Mouse (Mus musculus): ENCODE results near the gene Tdrd6.

Gene Tdrd6

DNA sequence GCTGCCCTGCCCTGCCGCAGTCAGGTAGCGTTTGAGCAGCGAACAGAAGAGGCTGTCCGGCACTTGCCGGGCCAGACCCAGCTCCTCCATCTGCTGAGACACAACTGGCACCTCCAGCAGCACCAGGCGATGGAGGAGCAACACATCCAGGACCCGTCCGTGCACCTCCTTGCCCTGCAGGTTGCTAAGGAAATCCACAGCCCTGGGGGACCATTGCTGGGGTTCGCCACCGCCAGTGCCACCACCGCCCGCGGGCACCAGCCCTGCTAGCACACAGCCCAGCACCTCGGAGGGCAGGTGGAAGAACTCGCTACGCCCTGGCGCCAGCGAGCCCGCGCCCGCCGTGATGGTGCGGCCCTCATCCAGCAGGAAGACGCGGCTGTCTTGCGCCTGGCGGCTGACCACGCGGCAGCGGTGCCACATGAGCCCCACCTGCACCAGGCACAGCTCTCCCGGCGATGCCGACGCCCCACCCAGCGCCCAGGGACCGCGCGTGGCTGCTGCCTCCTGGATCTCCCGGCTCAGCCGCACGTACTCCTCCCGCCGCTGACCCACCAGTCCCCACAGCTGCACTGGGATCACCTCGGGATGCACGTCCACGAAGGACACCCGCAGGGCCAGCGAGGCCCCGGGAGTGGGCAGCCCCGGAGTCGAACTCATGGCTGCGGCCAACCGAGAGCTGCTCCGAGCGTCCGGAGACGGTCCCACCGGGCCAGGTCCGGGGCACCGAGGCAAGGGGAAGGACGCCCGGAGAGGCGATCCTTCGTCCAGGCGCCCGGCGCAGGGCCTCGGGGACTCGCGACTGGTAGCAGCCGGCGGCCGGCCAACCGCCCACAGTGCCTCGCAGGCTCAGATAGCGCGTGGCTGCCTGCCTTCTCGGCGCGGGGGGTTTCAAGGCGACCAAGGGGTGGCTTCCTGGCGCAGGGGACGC is at the start of gene Tdrd6:
TSS of gene Tdrd6 (minus strand) at position 804 of the 931 bp plus-strand sequence.
- in situ Hi-C loops (cut with MboI, MseI): loop anchor here (5.0 kb wide), 1 partner anchor 362 kb away; no protein-coding TSS in a partner anchor

- in situ Hi-C loops (cut with MboI, MseI): no loop called here
These were observed 47.2 kb upstream of the Tdrd6 start for GRCm38 (mm10) chr17:43677317-43677716.

DNA sequence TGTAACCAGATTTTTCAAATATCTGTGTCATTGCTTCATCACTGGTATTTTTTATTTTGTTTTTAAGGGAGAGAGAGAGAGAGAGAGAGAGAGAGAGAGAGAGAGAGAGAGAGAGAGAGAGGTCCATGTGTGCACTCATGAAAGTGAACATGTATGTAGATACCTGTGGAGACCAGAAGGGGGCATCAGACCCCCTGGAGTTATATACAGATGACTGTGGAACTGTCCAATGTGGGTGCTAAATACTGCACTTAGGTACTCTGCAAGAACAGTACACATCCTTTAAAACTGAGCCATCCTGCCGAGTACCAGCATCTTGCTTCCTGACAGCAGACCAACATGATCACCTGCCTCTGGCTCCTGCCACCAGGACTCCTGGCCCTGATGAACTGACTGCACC is 46.1 kb upstream of the Tdrd6 start:
- in situ Hi-C loops (cut with MboI, MseI): no loop called here

DNA sequence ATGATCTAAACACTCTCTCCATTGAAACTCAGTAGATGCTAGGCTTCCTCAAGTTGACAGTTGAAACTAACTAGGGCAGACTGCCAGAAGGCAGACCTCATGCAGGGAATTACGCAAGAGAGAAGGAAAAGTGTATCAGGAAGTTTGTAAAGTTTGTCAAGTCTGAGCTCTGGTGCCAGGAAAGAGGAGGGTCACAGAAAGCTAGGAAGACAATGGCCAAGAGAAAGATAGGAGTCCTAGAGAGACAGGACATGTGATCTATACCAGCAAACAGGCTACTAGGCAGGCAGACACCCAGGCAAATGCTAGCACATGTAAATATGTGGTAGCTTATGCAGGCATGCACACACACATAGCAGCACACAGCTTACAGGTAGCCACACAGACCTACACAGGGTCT is 45.1 kb upstream of the Tdrd6 start:
- in situ Hi-C loops (cut with MboI, MseI): no loop called here

GRCm38 (mm10) chr17:43671907-43672306 is 41.8 kb upstream of the Tdrd6 start:
- in situ Hi-C loops (cut with MboI, MseI): no loop called here

DNA sequence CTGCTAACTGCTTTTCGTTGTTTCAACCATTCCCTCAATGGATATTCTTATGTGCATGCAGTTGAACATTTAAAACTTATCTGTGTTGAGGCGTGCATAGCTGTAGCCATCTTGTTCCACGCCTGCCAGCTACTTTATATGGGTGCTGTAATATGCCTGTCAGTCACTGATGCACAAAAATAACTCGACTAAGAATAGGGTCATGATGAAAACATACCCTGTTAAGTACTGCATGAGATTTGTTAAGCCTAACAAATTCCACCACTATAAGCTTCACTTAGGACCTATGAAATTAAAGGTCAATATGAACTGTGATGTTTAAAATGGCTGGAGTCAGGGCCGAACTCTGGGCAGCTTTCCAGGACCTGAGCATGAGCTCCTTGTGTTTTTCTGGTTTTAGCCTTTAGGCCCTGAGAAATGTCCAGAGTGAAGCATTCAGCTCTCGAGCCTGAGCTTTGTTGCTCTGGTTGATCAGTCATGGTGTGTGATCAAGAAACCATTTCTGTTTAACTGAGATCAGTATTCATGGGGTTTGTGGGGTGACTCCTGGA is 39.1 kb upstream of the Tdrd6 start:
- in situ Hi-C loops (cut with MboI, MseI): no loop called here

DNA sequence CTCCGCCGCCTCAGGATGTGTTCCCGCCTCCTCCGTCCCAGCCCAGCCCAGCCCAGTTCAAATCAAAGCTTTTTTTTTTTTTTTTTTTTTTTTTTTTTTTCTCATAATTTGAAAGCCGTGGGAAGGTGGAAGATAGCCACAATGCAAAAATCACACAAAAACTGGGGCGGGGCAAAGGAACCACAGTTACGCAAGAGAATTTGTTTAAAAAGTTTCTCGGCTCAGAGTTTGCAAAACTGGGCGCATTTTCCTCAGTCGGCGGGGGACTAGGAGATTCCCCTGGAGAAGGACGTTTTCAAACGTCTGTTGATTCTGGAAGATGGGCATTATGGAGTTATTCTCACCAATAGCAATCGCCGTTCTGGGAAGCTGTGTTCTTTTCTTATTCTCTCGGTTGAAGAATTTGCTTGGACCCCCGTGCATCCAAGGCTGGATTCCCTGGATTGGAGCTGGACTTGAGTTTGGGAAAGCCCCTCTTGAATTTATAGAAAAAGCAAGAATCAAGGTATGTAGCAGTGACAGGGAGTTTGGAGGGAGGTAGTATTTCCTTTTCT is 37.3 kb upstream of the Tdrd6 start, which contains the start of gene Cyp39a1:
TSS of gene Cyp39a1 (plus strand) at position 136 of the 554 bp plus-strand sequence.
- in situ Hi-C loops (cut with MboI, MseI): no loop called here

DNA sequence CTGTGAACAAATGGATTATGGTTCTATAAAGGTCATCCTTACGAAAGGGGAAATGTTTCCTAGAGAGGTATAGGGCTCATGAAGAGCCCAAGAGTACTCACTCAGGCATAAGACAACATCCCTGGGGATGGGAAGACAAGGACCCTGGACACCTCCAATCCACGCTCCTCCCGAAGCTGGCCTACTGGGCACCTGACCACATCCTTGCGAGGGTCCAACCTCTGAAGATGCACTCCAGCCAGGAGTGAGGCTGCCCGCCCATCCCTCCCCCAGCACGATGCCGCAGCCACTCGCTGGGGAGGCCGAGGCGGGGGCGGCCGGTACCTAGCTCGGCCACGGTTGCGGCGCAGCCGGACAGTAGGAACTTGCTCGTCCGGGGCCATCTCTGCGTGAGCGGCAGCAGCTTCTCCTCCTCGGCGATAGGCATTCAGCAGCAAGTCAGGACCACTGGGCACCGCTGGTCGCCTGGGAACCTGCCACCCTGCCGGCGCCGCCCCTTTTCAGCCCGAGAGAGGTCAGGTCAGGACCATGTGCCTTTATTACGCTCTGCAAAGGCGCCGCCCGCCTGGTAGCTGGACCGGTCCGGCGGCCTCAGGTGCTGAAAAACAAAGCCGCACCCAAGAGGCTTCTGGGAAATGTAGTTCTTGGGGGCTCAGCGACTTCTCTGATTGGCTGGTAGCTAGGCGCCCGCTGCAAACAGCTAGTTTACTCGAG is 36.6 kb upstream of the Tdrd6 start, which contains the start of gene Slc25a27:
TSS of gene Slc25a27 (minus strand) at position 639 of the 714 bp plus-strand sequence.
- in situ Hi-C loops (cut with MboI, MseI): no loop called here

GRCm38 (mm10) chr17:43651314-43652046 is 21.4 kb upstream of the Tdrd6 start:
- in situ Hi-C loops (cut with MboI, MseI): no loop called here

GRCm38 (mm10) chr17:43649641-43650436 is 19.7 kb upstream of the Tdrd6 start:
- in situ Hi-C loops (cut with MboI, MseI): no loop called here

DNA sequence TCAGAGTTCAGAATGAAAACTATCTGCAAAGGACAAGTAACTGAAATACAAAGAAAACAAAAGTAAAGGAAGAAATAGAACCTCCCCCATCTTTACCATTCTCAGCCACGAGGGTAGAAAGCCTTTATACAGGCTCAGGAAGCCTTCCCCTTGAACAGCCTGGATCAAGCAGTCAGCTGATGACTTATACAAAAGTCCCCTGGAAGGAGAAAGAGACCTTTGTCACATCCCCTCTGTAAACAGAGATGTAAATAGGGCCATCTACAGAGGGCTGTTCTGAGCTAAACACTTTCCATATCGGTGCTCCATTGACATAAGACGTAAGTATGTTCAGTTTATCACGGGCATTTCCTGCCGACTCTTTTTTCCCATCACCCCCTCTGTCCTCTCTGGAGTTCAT is 16.8 kb upstream of the Tdrd6 start:
- in situ Hi-C loops (cut with MboI, MseI): no loop called here

DNA sequence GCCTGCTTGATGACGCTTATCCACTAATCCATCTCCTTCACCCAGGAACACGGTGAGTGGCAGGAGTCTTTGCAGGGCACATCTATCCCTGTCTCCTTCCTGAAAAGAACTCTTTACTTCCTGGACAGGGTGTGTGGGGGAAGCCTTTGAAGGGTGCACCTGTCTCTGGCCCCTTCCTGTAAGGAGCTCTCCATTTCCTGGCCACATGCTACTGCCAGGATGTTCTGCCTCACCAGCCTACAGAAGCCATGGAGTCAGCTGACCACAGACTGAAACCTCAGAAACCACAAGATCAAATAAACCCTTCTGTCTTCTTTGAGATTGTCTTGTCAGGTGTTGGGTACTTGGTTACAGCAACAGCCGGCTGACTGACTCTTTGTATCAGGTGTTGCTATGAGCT is 15.0 kb upstream of the Tdrd6 start:
- in situ Hi-C loops (cut with MboI, MseI): no loop called here

DNA sequence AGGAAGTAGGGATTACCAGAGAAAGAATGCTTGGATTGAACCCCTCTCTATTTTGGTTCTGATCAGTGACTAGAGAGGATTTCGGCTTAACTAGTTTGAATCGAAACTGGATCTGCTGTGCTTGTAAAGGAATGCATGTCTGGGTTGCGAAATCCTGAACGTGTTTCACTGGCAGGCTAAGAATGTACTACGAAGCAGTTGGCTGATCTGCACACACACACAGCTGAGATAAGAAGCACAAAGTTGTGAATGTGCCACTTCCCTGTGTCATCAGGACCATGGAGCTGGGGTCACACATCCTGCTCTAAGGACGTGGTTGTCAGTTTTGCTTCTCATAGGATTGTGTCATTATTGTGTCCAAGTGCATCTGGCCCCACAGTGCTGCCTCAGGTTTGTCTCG is 14.3 kb upstream of the Tdrd6 start:
- in situ Hi-C loops (cut with MboI, MseI): no loop called here

- in situ Hi-C loops (cut with MboI, MseI): no loop called here
These were observed 13.1 kb upstream of the Tdrd6 start for GRCm38 (mm10) chr17:43643191-43643590.

DNA sequence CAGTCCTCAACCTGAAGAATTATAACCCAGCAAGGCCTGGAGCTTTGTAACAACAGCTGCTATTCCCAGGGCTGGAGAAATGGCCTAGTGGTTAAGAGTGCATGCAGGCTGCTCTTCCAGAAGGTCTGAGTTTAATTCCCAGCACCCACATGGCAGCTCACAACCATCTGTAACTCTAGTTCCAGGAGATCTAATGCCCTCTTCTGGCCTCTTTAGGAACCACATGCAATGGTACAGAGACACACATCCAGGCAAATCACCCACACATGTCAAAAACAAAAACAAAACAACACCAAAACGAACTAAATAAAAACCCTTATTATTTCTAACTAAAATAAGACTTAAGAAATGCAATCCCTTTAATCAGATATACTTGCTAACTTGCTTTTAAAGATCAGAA is 10.7 kb upstream of the Tdrd6 start:
- in situ Hi-C loops (cut with MboI, MseI): no loop called here

- in situ Hi-C loops (cut with MboI, MseI): no loop called here
These were observed 7.0 kb upstream of the Tdrd6 start for GRCm38 (mm10) chr17:43637146-43637545.

- in situ Hi-C loops (cut with MboI, MseI): no loop called here
These were observed 295 bp upstream of the Tdrd6 start for GRCm38 (mm10) chr17:43630427-43630760.

GRCm38 (mm10) chr17:43629026-43629495 is 1.0 kb downstream of the Tdrd6 start:
- in situ Hi-C loops (cut with MboI, MseI): loop anchor here (5.0 kb wide), 1 partner anchor 362 kb away; no protein-coding TSS in a partner anchor

DNA sequence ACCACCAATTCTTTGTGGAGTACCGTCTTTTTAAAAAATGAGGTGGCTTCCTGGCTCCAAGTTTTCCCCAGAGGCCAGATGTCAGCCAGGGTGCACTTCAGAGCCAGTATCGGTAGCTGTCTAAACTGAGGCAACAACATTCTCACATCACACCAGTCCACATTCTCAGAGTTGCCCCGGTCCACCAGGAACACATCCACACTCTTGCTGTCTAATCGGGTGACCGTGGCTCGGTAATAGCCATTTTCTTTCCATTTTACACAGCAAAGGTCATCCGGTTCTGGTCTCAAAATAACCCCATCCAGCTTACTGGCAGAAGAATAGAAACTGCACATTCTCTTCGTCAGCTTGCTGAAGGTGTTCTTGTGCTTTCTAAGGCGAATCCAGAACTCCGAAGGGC is 1.9 kb downstream of the Tdrd6 start:
- in situ Hi-C loops (cut with MboI, MseI): loop anchor here (5.0 kb wide), 1 partner anchor 361 kb away; no protein-coding TSS in a partner anchor

GRCm38 (mm10) chr17:43622076-43622475 is 8.0 kb downstream of the Tdrd6 start:
- in situ Hi-C loops (cut with MboI, MseI): no loop called here

All from regulatory T cell (primary cell).